Mouse (Mus musculus): Measurements from ENCODE around the gene Otud5.
A peak's percentile ranks its signal among the peaks of the same experiment; 100 is the strongest.
"Not testable (repeated sequence)": the region's sequence is repeated elsewhere in the genome, so short reads cannot be mapped to it uniquely, and the experiment has no call there.

The Otud5 gene

DNA sequence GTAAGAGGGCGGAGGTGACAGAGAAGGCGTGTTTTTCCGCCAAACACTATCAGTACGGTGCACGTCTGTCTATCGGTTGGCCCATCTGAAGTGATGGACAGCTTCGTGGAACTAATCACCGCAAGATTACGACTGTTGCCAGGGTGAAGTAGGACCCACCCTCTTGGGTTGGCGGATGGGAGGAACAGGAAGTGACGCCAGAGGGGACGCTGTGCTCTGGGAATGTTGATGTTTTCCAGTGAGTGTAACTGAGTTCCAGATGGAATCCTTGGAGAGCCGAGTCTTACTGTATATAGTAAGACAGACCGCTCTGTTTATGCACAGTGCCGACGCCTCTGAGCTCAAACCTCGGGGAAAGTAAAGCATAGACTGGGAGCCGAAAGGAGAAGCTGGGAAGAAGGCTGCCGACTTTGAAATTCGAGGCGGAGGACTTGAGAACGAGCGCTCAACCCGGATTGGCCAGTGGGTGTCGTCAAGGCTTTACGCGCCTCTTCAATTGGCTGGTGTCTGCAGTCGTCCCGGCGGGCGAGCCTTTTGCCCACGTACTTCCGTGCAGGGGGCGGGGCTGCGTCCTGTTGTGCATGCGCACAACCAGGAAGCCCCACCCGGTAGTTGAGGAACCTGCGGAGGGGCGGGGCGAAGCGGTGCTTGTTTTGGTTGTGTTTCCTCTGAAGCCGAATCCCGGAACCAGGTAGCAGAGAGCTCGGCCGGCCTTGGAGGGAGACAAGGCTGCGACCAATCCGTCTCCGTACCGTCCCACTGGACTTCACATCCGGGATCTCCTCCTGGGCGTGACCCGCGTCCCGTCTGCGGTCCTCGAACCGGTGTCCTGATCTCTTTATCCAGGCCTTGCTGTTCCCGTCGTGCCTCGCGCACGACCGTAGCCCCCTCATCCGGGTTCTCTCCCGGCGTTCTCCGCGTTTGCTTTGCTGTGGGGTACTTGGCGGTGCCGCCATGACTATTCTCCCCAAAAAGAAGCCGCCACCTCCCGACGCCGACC, at the start of gene Otud5:
Gene Otud5, plus strand, starts transcription at position 202 of the 1,000 bp plus-strand sequence.
- DNase-seq (ENCODE audit: low spot score): peak; percentile 91

DNA sequence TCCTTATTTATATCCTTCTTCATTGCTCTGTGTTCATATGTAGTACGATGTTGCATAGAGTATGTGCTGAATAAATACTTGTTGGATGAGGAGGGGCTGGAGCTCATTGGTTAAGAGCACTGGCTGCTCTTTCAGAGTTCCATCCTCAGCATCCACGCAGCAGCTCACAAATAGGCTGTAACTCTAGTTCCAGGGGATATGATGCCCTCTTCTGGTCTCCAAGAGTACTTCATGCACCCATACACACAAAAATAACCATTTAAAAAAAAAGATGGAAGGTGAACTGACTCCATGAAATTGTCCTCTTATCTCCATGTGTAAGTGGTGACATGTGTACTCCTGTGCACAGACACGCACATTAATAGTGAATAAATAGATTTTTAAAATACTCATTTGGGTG, 47.8 kb upstream of the Otud5 start:
- DNase-seq (ENCODE audit: low spot score): no peak

DNA sequence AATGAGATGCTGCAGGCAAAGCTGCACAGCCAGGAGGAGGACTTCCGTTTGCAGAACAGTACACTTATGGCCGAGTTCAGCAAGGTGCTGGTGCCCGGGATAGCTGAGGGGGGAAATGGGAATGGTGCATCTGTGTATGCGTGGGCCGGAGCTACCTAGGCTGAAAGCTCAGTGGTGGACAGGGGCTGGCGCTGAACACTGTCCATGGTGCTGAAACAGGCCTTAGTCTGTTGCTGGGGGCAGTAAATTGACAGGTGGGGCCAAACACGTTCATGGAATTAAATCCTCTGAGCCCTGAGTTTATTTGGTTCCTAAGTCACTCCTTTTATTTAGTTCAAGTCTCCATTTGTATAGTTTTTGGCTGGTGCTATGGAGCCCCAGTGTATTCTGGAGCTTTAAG, 46.1 kb upstream of the Otud5 start:
- DNase-seq (ENCODE audit: low spot score): peak; percentile 42

DNA sequence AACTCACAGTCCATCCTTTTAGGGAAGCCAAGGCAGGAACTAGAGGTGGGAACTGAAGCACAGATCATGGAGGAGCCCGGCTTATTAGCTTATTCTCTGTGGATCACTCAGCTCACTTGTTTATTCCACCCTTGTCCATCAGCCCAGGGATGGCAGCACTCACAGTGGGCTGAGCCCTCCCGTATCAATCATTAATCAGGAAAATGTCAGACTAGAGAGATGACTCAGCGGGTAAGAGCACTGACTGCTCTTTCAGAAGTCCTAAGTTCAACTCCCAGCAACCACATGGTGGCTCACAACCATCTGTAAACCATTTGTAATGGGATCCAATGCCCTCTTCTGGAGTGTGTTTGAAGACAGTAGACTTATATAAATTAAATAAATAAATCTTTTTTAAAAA, 43.8 kb upstream of the Otud5 start:
- DNase-seq (ENCODE audit: low spot score): no peak

DNA sequence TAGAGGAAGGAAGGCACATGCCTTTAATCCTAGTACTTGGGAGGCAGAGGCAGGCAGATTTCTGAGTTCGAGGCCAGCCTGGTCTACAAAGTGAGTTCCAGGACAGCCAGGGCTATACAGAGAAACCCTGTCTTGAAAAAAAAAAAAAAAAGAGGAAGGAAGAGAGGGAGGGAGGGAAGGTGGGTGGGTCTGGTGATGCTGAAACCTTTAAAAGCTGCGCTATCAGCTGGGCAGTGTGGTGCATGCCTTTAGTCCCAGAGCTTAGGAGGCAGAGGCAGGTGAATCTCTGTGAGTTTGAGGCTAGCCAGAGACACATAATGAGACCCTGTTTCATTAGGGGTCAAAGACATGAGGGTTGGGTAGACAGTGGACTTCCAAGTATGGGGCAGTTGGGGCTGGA, 39.0 kb upstream of the Otud5 start:
- DNase-seq (ENCODE audit: low spot score): not testable (repeated sequence)

DNA sequence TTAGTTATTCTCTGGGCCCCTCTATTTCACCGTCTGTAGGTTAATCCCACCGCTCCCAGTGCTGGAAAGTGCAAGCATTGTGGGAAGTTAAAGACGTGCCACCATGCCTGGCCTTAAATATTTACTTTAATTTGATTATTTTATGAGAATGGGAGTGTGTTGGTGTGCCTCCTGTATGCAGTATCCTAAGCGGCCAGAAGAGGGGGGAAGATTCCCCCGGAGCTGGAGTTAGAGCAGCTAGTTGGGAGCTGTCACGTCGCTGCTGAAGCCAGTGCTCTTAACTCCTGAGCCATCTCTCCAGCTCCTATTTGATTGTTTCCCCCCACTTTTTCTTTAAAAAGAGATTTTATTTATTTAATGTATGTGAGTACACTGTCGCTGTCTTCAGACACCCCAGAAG, 26.1 kb upstream of the Otud5 start:
- DNase-seq (ENCODE audit: low spot score): peak; percentile 15

DNA sequence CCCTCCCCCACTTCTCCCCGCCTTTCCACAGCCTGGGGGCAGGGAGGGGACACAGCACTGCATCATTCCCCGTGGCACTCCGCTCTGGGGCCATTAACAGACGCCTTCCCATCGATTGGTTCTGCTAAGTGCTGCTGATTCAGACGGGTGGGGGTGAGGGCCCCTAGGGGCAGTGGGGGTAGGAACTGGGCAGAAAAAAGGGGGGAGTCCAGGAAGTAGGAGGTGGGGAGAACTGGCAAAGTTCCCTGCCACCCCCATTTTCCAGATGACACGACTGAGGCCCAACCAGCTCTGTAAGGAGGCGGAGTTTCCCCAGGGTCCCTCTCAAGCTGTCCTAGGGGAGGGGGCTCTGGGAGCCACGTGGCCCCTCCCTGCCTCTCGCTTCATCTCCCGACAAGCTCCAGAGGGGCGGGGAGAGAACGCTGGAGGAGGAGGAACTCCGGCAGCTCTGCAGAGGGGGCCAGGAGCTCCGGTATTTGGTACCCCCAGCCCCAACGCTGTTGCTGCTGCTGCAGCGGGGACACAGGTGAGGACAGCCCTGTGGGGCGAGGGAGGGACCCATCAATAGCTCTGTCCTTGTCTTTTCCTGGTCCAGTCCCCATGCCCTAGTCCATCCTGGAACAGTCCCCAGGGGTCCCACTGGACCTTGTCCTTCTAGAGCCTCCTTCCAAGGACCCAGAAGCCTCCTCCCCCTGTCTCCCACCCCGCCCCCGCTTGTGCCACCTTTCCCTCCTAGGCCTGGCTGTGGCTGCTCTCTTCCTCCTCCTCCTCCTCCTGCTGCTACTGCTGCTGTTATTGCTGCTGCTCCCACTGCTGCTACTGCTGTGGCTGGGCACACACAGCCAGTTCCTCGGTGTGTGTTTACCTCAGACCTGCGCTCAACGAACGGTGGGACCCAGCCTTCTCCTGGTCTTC, 19.0 kb upstream of the Otud5 start, which contains the start of gene Kcnd1:
Gene Kcnd1, plus strand, starts transcription at position 425 of the 915 bp plus-strand sequence.
- DNase-seq (ENCODE audit: low spot score): peak; percentile 23

DNA sequence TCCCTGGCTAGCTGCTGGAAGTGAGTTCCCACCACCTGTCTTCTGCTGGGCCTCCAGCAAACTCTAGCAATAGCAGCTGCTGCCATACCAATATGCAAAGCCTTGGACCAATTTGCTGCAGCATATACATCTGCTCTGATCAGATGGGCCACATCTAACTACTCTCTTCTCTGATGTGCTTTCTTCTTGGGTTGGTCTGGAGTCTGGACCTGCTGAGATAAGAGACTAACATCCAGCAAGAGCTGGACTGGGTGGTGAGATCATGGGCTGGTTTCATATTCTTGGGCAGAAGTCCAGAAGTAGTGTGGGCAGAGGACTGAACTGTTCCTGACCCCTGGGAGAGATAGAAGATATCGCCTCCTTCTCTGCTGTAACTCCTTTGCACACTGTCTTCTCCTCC, 4.0 kb upstream of the Otud5 start:
- no peak for DNase-seq (ENCODE audit: low spot score)

DNA sequence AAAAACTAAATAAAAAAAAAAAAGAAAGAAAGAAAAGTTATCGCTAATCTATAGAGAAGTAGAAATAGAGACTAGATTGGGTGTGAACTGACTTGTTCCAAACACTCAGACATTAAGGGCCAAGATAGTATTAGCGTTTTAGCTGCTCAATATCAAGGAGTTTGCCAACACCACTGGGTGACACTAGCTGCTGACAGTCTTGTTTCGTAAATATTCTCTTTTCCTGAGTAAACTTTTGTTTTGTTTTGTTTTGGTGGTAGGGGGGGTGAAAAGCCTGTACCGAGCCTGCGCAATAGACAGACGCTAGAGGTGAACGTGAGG, 362 bp upstream of the Otud5 start:
- DNase-seq (ENCODE audit: low spot score): no peak

DNA sequence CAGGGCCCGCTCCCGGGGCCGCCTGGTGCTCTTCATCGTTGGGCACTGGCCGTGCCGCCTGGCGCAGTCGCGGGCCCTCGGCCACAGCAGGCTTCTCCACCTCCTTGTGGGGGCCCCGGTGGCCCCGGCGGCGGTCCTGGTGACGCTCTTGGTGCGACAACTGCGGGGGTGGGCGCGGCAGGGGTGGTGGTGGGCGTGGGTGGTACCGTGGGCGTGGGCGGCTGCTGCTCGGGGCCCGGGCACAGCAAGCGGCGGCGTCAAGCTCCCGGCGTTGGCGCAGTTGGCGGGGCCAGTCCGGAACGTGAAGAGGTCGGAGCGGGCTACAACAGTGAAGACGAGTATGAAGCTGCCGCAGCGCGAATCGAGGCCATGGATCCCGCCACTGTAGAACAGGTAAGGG, 1.2 kb downstream of the Otud5 start:
- peak; percentile 20 for DNase-seq (ENCODE audit: low spot score)

DNA sequence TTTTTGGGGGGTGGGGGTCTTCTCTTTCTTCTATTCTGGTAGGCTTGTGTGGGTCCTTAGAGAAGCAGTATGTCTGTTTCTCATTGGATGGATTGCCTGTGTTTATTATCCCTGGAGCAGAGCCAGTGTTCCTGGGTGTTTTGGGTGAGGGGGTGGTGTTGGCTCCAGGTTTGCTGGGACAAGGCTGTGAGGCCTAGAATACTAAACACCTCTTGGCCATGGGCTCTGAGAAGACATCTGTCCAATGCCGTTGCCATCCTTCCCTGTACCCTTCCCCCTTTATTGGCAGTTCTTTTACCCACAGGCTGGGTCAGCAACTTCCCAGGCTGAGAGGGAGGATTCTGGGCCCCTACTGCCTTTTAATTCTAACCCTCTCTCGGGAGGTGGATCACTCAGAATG, 6.7 kb downstream of the Otud5 start:
- DNase-seq (ENCODE audit: low spot score): no peak

DNA sequence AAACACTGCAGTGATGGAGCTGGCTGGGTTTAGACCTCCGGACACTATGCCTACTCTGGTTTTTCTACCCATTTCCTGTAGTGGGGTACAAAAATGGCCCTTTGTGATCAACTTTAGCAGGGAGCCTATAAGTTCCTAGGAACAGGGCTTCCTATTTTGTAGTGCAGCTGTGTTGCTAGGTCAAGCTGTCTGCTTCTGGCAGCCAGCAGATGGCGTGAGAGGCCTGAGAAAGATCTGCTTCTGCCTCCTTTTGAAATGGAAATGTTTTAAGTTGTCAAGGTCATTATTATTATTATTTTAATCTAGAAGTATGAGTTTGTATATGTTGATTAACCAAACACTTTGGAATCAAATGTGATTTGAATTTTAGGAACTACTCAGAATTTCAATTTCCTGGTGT, 13.4 kb downstream of the Otud5 start:
- DNase-seq (ENCODE audit: low spot score): peak; percentile 12

DNA sequence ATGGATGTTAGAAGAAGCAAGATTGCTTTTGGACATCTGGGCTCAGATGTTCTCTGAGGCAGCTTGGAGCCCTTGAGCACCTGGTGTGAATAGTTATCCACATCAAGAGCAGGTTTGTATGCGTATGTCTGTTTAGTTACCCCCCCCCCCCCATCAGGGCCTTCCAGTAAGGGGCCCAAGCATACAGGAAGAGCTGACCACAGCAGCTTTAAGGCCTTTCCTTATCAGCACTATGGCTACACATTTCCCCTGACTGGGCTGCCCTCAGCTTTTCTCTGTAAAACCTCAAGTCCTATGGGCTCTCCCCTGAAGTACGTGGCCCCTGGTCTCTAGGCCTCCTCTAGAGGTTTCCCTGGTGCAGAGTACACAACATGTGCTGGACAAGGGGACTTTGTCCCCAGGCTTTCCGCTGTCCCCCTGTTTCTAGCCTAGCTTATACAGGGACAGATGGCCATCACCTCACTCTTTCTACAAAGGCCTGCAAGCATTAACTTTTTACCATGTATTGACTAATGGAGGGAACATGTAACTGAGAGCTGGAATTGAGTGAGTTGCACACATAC, 18.1 kb downstream of the Otud5 start:
- no peak for DNase-seq (ENCODE audit: low spot score)

DNA sequence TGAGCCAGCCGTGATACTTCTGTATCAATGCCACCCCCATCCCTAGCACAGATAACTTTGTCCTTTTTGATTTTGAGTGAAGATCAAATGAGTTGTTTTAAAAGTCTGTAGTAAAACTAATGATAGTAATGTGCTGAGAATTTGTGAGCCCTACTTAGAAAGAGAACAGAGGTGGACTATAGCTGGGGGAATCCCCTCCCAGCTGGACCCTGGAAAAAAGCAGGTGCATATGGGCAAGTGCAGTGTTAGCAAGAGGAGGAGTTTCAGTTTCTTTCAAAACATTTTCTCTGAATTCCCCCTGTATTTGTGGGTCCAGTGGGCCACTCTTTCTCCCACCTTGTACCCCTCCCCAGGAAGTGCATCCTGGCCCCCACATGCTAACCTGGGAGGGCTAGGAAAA, 22.0 kb downstream of the Otud5 start:
- DNase-seq (ENCODE audit: low spot score): no peak

DNA sequence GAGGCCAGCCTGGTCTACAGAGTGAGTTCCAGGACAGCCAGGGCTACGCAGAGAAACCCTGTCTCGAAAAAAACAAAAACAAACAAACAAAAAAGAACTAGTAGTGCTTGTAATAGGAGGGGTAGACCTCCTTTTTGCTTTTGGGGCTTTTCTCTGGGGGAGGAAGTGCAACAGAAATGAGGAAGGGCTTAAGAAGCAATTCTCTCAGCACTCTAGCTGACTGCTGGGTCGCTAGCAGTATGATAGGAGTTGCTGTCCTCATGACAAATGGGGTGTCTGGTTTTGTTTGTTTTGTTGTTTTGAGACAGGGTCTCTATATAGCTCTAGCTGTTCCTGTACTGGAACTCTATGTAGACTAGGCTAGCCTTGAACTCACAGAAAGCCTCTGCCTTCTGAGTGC, 23.4 kb downstream of the Otud5 start:
- DNase-seq (ENCODE audit: low spot score): no peak

DNA sequence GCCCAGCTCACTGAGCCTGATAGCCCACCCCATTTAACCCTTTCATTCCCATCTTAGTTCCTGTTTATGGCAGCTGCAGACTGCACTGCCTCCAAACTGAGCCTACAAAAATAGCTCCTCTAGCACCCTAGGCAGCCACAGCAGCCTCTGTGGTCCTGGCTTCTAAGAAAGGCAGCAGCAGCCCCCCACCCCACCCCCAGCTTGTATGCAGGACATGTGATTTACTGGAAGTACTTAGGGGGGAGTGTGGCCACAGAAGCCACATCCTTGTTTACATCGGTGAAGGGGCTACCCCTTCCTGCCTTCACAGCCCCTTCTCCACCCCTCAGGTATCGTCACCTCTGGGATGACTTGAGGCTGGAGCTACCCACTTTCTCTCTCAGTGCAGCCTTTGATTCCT, 24.2 kb downstream of the Otud5 start:
- no peak for DNase-seq (ENCODE audit: low spot score)

DNA sequence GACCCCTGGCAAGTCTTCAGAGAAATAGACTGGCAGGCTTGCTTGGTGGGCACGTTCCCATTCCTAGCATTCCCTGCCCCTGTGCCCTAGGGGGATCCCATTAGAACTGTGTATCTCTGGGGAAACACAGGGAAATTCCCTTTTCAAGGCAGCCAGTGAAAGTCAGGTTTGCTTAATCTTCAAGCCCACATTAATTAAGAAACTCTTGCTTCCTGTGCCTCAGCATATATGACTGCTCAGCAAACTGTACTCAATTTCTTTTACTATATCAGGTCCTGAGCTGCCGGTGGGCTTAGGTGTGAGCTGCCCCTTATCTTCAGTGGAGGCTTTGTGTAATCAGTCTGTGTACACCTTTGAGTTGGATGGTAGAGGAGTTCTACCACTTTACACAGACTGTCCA, 24.6 kb downstream of the Otud5 start:
- no peak for DNase-seq (ENCODE audit: low spot score)

DNA sequence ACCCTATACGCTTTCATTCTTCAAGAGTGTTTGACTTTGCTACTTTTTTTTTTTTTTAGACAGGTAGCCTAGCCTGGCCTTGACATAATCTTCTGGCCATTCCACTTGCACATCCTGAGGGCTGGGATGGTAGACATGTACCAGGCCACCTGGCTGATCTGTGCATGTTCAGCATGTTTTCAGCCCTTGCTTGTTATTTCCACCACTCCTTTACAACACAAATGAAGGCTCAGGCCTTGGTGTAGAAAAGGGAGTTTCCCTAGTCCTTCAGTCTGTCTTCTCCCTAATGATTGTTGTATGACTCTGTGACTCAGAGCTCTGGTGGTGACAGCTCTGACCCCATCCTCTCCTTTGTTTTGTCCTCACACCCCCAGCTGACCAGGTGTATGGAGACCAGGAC, 26.0 kb downstream of the Otud5 start:
- no peak for DNase-seq (ENCODE audit: low spot score)

DNA sequence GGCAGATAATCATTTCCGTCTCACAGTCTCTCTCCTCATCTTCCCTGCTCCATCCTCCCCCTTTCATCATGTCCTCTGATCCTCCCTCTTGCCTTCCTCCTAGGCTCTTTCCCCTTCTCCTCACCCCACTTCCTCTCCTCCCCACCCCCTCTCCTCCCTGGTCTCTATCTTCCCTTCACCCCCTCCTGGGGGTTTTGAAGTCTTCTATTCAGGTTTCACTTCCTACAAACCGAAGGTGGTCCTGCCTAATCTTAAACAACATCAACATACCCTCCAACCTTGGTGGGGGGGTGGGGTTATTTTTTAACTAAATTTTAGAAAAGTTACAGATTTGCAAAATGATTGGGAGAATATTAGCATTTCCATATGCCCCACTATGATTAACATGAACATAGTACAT, 27.3 kb downstream of the Otud5 start:
- no peak for DNase-seq (ENCODE audit: low spot score)

DNA sequence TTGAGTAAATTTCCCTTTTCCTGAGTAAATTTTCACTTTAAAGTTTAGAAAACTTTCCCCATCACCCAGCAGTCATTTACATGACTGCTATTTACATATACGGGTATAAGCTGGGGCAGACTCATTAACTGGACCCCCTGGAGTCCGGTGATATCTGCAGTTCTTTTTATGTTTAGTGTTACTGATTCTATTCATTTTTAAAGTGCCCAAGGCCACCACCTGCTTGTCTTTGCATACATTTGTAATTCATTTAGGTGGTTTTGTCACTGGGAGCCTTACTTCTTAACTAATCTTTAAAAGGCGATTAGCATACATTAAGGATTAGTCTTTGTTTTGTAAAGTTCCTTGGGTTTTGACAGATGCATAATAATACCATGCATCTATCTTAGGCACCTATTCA, 28.7 kb downstream of the Otud5 start:
- DNase-seq (ENCODE audit: low spot score): no peak

DNA sequence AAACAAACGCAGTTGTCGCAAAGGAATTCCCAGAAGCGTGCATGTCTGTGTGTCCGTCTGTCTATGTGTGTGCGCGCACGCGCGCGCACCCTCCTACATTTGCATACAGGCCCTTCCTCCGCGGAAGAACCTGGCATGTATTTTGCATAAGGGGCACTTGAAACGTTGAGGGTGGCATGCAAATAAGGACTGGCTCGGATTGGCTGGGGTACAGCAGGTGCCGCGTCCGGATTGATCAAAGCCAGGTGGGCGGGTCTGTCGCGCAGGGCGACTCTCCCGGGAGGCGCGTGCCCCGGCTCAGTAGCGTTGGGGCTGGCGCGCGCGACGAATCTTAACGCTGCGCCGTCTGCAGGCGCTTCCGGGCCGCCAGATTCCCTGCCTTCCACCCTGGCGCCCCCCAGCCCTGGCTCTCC, 36.8 kb downstream of the Otud5 start, which contains the start of gene Pim2:
Gene Pim2, plus strand, starts transcription at position 256 of the 413 bp plus-strand sequence.
- peak; percentile 77 for DNase-seq (ENCODE audit: low spot score)

DNA sequence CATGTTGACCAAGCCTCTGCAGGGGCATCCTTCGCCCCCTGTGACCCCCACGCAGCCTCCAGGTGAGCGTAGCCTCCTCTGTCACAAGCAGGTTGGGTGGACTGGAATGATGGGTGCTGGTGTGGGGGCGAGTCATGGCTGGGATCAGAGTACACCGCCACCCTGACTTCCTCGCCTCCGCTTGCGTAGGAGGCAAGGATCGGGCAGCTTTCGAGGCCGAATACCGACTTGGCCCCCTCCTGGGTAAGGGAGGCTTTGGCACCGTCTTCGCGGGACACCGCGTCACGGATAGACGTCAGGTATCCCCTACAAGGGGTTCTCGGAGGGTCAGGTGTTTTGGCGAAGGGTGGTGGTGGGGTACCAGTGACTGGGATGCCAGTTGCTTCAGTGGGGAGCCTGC, 37.3 kb downstream of the Otud5 start:
- peak; percentile 22 for DNase-seq (ENCODE audit: low spot score)
